Mouse (Mus musculus): Measurements from ENCODE around the gene Ppp6r1.
"Not testable (repeated sequence)": the region's sequence is repeated elsewhere in the genome, so short reads cannot be mapped to it uniquely, and the experiment has no call there.

Ppp6r1 gene

GRCm38 (mm10) chr7:4613740-4614403 lies 44.9 kb downstream of the Ppp6r1 start:
- DNase-seq (ENCODE audit: low spot score in 2 of 2): no peak

DNA sequence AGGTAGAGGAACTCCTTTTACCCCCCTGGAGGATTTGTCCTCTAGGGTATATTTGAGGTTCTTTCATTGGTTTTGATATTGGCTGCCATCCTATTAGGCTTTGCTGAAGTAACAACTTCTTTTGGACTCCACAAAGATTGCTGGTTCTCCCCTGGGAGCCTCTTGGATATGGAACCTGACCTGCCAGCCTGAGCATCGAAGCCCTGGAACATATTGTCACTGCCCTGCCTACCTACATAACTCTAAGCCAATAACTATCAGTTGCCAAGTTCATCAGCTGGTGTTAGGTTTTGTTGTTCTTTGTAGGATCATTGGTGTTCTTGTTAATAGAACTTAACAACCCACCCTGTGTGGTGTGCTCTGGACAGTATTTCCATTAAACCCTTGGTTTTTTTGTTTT lies 45.9 kb downstream of the Ppp6r1 start:
- DNase-seq (ENCODE audit: low spot score in 2 of 2): no peak

- DNase-seq (ENCODE audit: low spot score in 2 of 2): no peak
Measured at GRCm38 (mm10) chr7:4612386-4612785, 46.4 kb downstream of the Ppp6r1 start.

DNA sequence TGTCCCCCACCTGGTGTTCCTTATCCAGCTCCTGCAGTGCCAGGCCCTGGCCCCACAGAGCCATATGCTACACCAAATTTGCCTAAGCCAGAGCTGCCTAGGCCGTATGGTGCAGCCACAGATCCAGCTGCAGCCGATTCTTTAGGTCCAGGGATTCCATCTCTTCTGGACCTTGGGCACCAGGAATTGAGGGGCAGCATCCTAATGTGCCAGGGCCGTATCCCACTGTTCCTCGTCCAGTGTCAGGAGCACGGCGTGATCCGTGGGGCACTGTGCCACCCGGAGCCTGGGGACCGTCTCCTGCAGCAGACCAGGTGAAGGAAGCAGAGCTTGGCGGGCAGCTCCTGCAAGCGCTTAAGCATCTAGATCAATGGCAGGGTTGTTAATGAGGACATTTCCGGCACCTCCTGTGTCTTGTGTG lies 46.9 kb downstream of the Ppp6r1 start:
- DNase-seq (ENCODE audit: low spot score in 2 of 2): no peak

DNA sequence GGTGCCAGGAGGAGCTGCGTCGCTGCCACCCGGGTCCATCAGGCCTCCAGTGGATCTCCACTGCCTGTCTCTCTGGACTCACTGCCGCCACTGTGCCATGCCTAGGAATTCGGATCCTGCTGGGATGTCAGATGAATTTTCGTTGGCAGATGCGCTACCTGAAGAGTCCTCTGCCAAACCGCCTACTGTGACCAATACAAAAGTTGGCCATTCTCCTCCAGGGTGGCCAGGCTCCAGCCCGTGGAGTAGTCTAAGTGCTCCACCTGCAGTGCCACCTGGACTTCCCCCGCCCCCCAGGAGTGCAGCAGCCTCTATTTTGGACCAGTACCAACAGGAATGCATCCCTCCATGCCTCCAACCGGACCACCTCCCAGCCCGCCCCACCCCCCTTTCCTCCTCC lies 47.3 kb downstream of the Ppp6r1 start:
- DNase-seq (ENCODE audit: low spot score in 2 of 2): no peak

DNA sequence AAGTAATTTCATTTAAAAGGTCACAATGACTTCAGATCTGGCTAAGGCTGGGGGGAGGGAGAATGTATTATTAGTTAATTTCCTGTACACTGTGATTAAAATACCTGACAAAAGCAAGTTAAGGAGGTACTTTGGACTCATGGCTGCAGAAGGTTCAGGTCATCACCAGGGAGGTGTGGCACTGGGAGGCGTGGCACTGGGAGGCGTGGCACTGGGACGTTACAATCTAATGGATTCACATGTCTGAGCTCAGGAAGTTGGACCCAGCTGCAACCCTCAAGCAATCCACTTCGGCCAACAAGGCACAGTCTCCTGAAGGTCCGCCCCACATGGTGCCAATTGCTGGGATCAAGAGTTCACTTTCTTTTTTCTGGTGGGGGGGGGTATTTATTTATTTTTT lies 50.8 kb downstream of the Ppp6r1 start:
- no peak for DNase-seq (ENCODE audit: low spot score in 2 of 2)

GRCm38 (mm10) chr7:4603873-4604272 lies 54.9 kb downstream of the Ppp6r1 start, which contains the start of gene Ptprh:
Gene Ptprh, minus strand, starts transcription at chr7:4604041.
- no peak for DNase-seq (ENCODE audit: low spot score in 2 of 2)

DNA sequence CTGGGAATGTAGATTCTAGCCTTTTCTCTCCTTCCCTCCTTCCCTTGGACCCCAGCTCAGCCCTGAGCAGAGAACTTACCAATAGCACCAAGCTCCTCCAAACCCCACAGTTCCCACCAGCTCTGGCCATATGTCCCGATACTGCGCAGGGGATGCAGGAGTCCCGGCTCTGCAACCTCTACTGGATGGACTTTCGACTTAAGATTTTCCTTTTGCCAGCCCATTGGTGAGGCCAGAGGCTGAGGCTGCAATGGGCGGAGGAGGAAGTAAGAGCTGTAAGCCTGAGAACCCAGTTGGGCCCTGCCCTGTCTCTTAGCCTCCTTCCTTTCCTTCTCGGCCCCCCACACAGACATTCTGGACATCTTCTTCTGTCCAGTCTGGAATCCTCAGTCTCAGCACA lies 55.9 kb downstream of the Ppp6r1 start:
- no peak for DNase-seq (ENCODE audit: low spot score in 2 of 2)

GRCm38 (mm10) chr7:4597046-4597445 lies 61.8 kb downstream of the Ppp6r1 start:
- not testable (repeated sequence) for DNase-seq (ENCODE audit: low spot score in 2 of 2)
